Mouse (Mus musculus): Measurements from ENCODE around the gene Ly6g. TPM values are rescaled to one million over a fixed set of nuclear protein-coding genes. Genes with fewer than 3 reads are reported as not detected.

Ly6g gene
- not detected in 4 replicates for total RNA-seq (2023; ENCODE audit: inconsistent age)

GRCm38 (mm10) chr15:75154940-75155339 lies at the start of gene Ly6g:
Ly6g (plus strand) TSS chr15:75155240.

GRCm38 (mm10) chr15:75111861-75112630 lies 43.0 kb upstream of the Ly6g start, which contains the start of gene Ly6c2:
Ly6c2 (minus strand) TSS chr15:75111970.

Other genes starting within 250 kb of the Ly6g start
- 1.2 TPM in 1 of 4 replicates, not detected in the others for gene Ly6i, start 171.8 kb upstream of the Ly6g start, total RNA-seq (2023; ENCODE audit: inconsistent age)
- gene Ly6a, start 157.2 kb upstream of the Ly6g start, total RNA-seq (2023; ENCODE audit: inconsistent age) = 136 to 195 TPM (median 153 TPM) in 4 replicates
- 1.7 TPM in 1 of 4 replicates, not detected in the others for gene Ly6c1, start 106.4 kb upstream of the Ly6g start, total RNA-seq (2023; ENCODE audit: inconsistent age)
- 4.9 to 6.7 TPM (median 6.0 TPM) in 4 replicates for gene Ly6c2, start 43.3 kb upstream of the Ly6g start, total RNA-seq (2023; ENCODE audit: inconsistent age)
- not detected in 4 replicates for gene BC025446, start 61.1 kb downstream of the Ly6g start, total RNA-seq (2023; ENCODE audit: inconsistent age)
- not detected in 4 replicates for gene Ly6f, start 113.2 kb downstream of the Ly6g start, total RNA-seq (2023; ENCODE audit: inconsistent age)

All from B cell, adult (primary cell).